Mouse (Mus musculus) thymus, postnatal 36 days (tissue): ENCODE data around the gene H2-T22.
"Not testable (repeated sequence)": the region's sequence is repeated elsewhere in the genome, so short reads cannot be mapped to it uniquely, and the experiment has no call there.

Source experiments
- DNase-seq, 2 experiments: peaks; one replicate each; pipeline ENCODE4 v3.0.0; 2022; ENCODE audit warnings: mixed read lengths in 2 of 2

The H2-T22 gene

DNA sequence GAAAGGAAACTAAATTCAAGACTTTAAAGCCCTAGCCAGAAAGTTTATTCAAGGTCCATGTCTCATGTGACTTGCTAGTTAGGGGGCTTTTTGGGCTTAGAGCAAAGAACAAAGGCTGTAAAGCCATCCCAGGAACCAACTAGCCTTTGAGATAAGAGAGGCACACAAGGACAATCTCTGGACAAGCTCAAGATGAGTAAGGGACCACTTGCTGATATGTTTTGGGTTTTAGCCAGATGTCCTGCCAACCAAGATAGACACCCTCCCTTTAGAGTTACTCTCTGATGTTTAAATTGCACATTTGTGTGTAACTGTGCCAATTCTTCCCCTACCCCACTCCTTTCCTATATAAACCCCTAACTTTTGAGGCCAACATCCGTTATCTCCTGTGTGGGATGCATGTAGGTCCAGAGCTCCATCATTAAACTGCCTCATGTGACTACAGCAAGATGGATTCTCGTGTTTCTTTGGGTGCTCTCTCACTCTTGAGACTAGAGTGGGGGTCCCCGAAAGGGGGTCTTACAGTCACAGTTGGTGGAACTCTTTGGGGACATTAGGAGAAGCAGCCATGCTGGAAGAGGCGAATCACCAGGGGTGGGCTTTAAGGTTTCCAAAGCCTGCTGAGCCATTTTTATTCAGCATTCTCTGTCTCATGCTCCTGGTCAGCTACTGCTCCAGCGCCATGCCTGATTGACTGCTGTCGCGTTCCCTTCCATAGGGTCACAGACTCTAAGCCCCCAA is 13.5 kb downstream of the H2-T22 start:
- no peak for DNase-seq

DNA sequence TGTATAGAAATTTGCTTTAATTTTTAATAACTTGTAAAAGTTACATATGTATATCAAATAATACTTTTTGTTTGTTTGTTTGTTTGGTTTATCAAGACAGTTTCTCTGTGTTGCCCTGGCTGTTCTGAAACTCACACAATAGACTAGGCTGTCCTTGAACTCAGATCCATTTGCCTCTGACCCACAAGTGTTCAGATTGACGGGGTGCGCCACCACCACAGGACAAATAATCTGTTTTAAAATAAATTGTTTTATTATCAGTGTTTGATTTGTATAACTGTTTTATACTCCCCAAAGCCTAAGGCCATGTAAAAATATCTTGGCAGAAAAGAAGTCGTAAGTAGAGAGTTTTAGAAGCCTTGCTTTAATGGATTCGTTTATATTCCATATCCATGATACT is 14.9 kb downstream of the H2-T22 start:
- DNase-seq: no peak

DNA sequence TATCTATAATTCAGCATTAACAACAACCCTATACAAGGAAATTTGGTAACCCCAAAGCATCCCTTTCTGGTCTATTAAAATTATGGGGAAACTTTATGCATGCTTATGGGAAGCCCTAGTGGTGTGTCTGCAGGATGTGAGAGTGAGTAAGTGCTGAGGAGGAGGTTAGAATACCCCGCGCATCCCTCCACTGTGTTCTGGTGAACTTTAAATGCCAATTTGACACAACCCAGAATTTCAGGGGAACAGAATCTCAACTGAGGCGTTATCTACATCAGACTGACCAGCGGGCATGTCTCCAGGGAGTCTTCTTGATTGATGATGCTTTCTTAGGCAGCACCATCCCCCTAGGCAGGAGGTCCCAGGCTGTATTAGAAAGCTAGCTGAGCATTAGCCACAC is 16.6 kb downstream of the H2-T22 start:
- no peak for DNase-seq

DNA sequence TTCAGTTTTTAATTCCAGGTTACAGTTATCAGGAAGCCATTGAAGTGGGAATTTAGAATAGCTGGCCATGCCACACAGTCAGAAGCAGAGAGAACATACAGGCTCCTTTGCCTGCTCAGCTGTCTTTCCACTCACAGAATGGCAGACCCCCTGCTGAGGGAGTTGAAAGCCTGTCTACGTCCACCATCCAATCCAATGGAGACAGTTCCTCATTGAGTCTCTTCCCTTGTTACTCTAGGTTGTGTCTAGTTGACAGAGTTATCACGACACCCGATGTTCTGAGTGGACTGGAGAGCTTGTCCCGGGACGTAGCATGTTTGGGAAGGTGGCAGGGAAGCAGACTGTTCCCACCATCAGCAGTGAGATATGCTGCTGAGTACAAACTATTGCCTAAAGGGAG is 17.4 kb downstream of the H2-T22 start:
- no peak for DNase-seq

DNA sequence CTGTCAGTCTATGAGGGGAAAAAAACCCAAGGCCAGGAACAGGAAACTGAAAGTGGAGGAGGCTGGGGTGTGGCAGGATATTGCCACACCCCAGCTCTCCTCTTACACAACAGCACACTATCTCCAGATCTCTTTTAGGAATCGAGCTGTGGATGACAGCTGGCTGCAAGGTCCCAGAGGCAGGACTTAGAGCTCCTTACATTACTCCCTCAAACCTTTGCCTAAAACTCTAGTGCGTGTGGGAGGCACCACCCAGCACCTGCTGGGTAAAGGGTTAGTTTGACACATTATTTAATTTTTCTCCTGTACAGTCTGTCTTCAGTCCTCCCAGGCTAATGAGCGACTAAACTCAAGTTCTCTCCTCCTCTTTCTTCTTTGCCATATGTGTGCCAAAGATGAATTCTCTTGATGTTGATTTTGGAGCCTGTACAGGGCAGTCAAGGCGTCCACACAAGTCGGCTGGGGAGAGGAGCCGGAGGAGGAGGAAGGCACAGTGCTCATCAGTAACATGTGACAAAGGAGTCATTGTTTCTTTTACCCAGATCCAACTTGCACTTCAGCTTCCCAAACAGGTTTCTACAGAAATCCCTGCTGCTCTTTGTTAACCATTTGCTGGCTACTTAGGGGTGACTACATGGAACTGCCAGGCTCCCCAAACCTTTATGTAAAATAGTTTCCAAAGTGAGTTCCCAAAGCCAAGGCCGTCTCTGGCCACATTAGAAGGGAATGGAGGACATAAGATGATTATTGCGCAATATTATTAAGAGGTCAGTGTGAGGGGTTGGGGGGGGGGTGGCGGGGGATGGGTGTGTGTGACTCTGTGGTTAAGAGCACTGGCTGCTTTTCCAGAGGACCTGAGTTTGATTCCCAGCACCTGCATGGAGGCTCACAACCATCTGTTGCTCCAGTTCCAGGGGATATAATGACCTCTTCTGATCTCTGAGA is 18.6 kb downstream of the H2-T22 start:
- peak in 1 of 2 experiments; percentile 33 for DNase-seq

DNA sequence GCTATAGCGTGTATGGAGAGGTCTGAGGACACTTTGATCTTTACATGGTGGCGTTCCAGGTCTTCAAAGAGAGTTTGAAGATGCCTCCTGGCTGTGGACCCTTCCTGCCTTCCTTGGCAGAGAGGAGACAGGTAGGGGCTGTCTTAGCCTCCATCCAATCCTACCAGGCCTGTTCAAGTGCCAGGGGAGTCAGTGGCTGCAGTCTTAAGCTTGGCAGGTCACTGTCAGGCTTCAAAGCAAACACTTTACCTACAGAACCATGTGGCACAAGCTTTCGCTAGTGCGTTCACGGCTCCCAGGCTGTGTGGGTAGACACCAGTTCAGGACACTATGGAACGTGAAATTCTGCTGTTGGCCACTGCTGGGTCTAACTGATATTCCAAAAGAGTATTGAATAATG is 19.6 kb downstream of the H2-T22 start:
- DNase-seq: no peak

DNA sequence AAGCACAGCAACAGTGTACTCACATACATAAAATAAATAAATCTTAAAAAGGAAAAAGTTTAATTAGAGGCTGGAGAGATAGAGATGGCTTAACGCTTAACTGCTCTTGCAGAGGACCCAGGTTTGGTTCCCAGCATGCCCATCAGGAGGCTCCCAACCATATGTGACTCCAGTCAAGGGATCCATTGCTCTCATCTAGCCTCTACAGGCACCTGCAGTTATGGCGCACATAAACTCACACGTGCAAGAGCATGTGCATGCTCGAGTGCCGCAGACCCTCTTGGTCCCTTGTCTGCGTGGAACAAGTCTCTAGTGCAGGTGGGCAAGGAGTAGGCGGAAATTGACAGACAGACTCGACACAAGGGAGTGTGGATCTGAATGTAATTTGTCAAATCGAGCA is 20.4 kb downstream of the H2-T22 start:
- peak in 1 of 2 experiments; percentile 35 for DNase-seq

DNA sequence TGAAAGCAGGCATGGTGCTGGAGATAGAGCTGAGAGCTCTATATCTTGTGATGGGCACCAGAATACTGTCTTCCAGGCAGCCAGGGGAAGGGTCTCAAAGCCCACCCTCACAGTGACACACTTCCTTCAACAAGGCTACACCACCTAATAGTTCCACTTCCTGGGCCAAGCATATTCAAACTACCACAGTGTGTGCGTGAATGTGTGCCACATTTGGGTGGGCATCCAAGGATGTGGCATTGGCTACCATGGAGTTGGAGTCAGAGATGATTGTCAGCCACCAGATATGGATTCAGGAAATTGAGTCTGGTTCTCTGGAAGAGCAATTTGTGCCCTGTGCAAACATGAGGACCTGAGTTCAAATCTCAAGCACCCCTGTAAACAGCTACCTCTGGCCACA is 21.2 kb downstream of the H2-T22 start:
- DNase-seq: no peak

DNA sequence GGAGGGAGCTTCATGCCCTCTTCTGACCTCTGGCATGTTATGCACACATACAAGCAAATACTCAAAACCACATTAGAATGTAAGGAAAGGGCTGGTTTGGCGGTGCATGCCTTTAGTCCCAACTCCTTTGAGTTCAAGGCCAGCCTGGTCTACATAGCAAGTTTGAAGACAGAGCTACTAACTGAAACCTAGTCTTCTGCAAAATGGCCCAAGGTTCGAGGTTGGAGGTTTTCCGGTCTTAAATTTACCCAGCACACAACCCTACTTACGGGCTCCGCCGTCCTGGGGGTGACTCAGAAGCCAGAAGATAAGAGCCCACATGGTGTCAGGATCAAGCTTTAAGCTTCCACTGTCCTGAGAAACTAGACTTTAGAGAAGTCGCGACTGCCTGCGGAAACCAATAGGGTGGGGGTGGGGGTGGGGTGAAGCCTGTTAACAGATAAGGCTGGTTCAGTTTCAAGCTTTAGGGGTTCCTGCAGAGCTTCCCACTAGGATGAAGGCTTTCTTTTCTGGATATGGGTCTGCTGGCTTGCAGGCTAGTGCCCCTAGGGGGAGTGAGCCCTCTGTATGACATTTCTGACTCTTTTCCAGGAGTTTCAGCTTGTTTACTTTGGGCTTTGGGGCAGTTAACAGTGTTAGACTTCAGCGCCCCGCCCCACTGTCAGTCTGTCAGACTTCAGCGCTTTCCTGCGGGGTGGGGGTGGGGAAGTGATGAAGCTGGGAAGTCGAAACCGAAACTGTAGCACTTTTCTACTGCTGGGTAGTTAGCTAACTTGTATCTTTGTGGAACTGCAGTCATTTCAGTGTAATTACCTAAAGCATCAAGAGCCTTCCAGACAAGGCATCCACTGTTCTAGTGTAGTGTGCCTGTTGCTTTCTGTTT is 22.1 kb downstream of the H2-T22 start, which contains the start of gene H2-T24:
Gene H2-T24 (minus strand): TSS at position 370 of the 883 bp plus-strand sequence.
- peak; percentile 83 to 85 for DNase-seq

DNA sequence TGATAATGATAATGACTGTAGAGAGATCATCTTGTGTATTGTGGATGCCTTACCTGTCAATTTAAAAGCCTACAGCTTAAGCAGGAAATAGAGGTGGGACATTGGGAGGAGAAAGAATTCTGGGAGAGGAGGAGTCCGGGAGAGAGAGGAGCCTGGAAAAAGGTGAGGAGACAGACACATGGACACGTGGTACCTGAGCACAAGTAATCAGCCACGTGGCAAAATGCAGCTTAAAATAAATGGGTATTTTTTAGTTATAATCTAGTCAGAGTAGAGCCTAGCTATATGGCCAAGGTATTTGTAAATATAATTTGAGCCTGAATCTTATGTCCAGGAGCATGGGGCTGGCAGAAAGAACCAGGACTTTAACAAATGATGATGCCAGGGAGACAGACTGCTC is 23.0 kb downstream of the H2-T22 start:
- DNase-seq: no peak

DNA sequence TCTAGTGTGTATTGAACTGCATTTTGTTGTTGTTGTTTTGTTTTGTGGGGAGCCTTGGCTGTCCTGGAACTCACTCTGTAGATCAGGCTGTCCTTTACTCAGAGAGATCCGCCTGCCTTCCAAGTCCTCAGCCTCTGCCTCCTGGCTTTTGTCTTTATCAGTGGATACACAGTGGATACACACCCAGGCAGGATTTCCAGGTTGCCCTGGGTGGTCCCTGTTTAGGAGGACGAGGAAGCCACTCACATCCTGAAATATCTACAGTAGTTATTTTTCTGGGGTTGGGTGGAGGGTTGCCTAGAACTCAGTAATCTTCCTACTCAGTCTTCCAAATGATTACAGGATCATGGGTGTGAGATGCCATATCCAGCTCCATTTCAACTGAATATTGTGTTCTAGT is 23.6 kb downstream of the H2-T22 start:
- no peak for DNase-seq

DNA sequence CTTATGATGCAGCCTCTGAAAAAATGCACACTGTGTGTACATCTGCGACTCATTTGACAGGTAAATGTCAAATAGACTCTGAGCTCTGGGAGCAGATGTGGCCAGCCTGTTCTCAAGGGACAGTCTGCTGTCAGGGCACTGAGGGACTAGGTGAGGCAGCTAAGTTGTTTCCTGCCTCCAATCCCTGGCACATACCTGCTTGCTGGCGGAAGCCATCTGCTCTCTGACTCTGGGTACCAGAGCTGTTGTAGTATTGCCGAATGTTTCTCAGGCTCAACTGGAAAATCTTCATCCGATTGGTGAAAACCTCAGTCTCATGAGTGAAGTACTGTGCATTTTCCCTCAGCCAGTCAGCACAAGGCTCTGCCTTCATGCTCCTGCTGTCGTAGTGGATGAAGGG is 25.5 kb downstream of the H2-T22 start:
- no peak for DNase-seq

DNA sequence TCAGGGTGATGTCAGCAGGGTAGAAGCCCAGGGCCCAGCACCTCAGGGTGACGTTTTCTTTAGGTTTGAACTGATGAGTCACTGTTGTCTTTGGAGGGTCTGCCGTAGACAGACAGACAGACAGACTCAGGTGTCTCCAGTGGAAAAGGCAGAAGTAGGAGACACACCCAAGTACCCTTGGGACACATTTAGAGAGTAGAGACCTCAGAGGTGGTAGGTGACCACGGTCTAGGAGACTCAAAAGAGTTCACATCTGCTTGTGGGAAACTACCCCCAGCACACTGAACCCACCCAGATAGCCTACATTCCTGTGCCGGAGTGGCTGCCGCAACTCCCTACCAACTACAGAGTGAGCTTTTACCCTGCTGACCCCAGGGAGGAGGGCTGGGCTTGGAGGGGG is 27.6 kb downstream of the H2-T22 start:
- DNase-seq: no peak

DNA sequence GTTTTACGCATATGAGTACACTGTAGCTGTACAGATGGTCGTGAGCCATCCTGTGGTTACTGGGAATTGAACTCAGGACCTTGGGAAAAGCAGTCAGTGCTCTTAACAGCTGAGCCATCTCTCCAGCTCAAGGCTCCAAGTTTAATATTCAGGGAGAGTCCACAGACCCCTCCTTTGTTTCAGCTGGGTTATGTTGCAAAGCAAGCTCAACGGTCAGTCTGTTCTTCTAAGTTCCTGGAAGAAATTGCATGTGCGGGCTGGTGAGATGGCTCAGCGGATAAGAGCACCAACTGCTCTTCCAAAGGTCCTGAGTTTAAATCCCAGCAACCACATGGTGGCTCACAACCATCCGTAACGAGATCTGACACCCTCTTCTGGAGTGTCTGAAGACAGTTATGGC is 38.1 kb downstream of the H2-T22 start:
- DNase-seq: not testable (repeated sequence)

DNA sequence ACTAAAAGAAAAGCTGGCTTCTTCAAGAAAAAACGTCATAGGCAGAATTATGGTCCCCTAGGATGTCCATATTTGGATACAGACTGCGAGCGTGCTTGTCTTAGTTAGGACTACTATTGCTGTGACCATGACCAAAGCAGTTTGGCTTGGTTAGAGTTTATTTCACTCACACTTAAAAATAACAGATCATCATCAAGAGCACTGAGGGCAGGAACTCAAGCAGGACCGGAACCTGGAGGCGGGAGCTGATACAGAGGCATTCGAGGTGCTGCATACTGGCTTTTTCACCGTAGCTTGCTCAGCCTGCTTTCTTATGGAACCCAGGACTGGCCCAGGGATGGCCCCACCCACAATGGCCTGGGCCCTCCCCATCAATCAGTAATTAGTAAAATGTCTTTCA is 39.2 kb downstream of the H2-T22 start:
- no peak for DNase-seq

DNA sequence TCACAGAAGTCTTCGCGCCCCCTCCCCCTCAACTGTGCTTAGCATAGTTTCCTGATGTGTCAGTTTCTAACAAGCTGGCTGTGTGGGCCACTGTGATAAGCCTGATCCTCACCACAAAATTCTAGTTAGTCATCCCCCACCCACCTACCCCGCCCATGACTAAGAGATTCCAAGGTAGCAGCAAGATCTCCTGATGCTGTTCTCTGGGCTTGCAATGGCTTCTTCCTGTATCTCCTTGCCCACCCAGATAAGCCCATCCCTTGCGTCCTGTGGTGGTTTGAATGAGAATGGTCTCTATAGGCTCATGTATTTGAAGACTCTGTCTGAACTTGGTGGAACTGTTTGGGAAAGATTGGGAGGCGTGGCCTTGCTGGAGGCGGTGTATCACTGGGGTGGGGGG is 40.6 kb downstream of the H2-T22 start:
- DNase-seq: peak; percentile 20 to 37

DNA sequence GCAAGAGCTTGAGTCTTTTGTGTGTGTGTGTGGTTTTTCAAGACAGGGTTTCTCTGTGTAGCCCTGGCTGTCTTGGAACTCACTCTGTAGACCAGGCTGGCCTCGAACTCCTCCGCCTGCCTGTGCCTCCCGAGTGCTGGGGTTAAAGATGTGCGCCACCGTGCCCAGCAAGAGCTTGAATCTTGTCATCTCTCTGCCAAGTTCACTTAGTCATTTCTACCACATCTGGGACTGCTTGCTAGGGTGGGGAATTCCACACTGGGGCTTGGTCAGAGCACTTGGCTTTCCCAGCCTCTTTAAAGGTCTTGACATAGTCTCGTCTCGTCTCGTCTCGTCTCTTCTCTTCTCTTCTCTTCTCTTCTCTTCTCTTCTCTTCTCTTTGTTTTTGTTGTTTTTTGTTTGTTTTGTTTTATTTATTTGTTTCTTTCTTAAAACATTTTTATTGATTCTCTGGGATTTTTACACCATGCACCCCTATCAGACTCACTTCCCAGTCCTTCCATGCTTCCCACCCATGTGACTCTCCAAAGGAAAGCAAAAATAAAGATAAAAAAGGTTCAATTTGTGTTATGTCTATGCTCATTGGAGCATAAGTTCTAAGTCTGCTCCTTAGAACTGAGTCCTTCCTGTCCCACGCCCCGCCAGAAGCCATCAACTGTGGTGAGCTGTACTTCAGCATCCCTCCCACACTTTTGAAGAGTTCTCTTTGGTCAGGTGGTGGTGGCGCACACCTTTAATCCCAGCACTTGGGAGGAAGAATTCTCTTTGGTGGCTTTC is 41.2 kb downstream of the H2-T22 start:
- DNase-seq: peak; percentile 36 to 62

DNA sequence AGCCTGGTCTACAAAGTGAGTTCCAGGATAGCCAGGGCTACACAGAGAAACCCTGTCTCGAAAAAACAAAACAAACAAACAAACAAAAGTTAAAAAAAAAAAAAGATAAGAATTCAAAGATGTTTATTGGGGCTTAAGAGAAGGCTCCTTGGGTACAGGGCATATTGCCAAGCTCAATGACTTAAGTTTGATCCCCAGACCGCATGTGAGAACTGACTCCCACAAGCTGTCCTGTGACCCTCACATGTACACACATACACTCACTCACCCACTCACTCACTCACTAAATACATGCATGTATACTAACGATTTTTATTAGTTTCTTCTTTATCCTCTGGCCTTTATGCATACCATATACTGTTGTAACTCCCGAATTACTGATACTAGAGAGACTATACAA is 42.2 kb downstream of the H2-T22 start:
- DNase-seq: no peak

DNA sequence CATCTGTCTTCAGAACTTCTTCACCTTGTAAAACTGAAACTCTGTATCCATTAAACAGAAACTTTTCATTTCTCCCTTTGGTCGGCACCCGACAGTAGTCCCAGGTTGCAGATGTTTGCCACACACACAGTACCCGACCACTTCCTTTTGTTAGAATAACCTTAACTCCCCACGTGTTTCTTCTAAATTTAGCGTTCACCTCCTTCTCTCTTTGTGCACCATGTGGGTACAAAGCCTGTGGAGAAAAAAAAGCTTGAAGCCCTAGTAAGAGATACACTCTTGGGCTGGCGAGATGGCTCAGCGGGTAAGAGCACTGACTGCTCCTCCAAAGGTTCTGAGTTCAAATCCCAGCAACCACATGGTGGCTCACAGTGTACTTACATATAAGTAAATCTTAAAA is 43.2 kb downstream of the H2-T22 start:
- DNase-seq: peak; percentile 82 to 84

DNA sequence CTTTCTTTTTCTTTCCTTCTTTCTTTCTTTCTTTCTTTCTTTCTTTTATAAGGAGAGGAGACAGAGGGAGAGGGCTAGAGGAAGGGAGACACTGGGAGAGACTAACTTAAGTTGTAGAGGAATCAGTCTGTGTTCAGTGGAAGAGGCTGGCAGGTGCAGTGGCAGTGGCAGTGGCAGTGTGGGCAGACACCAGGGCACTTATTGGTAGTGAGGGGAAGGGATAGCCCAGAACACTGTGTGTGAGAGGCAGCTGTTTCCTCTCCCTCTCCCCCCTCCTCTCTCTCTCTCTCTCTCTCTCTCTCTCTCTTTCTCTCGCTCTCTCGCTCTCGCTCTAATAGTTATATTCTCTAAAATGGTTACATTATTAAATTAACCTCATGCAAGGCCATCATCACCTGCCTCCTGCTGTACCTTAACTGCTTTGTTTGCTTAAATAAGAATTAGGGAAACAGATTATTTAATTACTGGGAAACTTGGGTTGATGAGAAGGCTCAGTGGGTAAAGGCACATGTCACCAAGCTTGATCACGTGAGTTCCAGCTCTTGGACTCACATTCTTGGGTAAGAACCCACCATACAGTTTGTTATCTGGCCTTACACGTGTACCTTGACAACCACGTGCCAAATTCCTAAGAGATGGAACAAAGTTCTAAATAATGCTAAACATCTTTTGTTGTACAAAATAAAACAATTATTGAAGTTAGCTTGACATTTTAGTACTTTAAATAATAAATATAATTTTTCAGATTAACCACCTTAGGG is 43.8 kb downstream of the H2-T22 start:
- peak; percentile 32 to 57 for DNase-seq
